Mouse (Mus musculus): ENCODE results near the gene Pde10a. TPM values are rescaled to one million over a fixed set of nuclear protein-coding genes. Genes with fewer than 3 reads are reported as not detected.
A peak's percentile ranks its signal among the peaks of the same experiment; 100 is the strongest.

The Pde10a gene
- total and polyA plus RNA-seq, 2 experiments = 0.28 to 0.56 TPM

- 84% methylated on average over 6 of the region's 6 CpGs for WGBS
- H3K9ac ChIP-seq (ENCODE audit: low read depth, low read length) = no peak within 1 kb of the TSS
- TF ChIP-seq POLR2A (IDR thresholded peaks at IDR 0.05; ENCODE audit: extremely low read depth, insufficient read depth, low read length) (no peak), CTCF (IDR thresholded peaks at IDR 0.05; ENCODE audit: low read depth, low read length) (no peak)
- no peak within 1 kb of the TSS for H3K4me3 ChIP-seq (ENCODE audit: insufficient read depth, low read depth, low read length)
- no peaks in the 10 kb centered on the region for H3K4me1 ChIP-seq (ENCODE audit: control insufficient read depth, insufficient read depth, low read length)
- no peak for DNase-seq (ENCODE audit: extremely low read depth, low read depth, low spot score)
- H3K36me3 ChIP-seq (ENCODE audit: control insufficient read depth, insufficient read depth, low read length) = no peaks in the 10 kb centered on the region
- no peak within 1 kb of the TSS for H3K27ac ChIP-seq (replicated peaks; ENCODE audit: insufficient read depth, low read depth, low read length)
- no peaks in the 10 kb centered on the region for H3K27me3 ChIP-seq (ENCODE audit: control insufficient read depth, insufficient read depth, low read length)
- H3K79me2 ChIP-seq (ENCODE audit: control insufficient read depth, insufficient read depth, low read length) = no peaks in the 10 kb centered on the region
These were observed 41.7 kb downstream of the Pde10a start, which contains the start of gene Gm17087 for GRCm38 (mm10) chr17:8566850-8567249. Gene Gm17087, minus strand, starts transcription at chr17:8566950.

- TF ChIP-seq CTCF (IDR thresholded peaks at IDR 0.05; ENCODE audit: low read depth, low read length) (no peak), POLR2A (IDR thresholded peaks at IDR 0.05; ENCODE audit: extremely low read depth, insufficient read depth, low read length) (no peak)
These were observed 48.5 kb downstream of the Pde10a start for GRCm38 (mm10) chr17:8573542-8574260.

GRCm38 (mm10) chr17:8580360-8580759 lies 55.2 kb downstream of the Pde10a start:
- Histone ChIP-seq H3K4me3 (ENCODE audit: insufficient read depth, low read depth, low read length) (no peak overlapping the region), H3K4me1 (ENCODE audit: control insufficient read depth, insufficient read depth, low read length) (no peaks in the 10 kb centered on the region), H3K27me3 (ENCODE audit: control insufficient read depth, insufficient read depth, low read length) (no peaks in the 10 kb centered on the region), H3K9ac (ENCODE audit: low read depth, low read length) (no peak overlapping the region), H3K79me2 (ENCODE audit: control insufficient read depth, insufficient read depth, low read length) (no peaks in the 10 kb centered on the region), H3K27ac (replicated peaks; ENCODE audit: insufficient read depth, low read depth, low read length) (no peak overlapping the region), H3K36me3 (ENCODE audit: control insufficient read depth, insufficient read depth, low read length) (no peaks in the 10 kb centered on the region)
- DNase-seq (ENCODE audit: extremely low read depth, low read depth, low spot score) = peak; percentile 3
- 64% methylated on average over 3 of the region's 3 CpGs for WGBS
- TF ChIP-seq CTCF (IDR thresholded peaks at IDR 0.05; ENCODE audit: low read depth, low read length) (no peak), POLR2A (IDR thresholded peaks at IDR 0.05; ENCODE audit: extremely low read depth, insufficient read depth, low read length) (no peak)

More at GRCm38 (mm10) chr17:8573542-8574260, 48.5 kb downstream of the Pde10a start:
- Histone ChIP-seq H3K4me1 (ENCODE audit: control insufficient read depth, insufficient read depth, low read length) (no peaks in the 10 kb centered on the region), H3K4me3 (ENCODE audit: insufficient read depth, low read depth, low read length) (no peak overlapping the region), H3K79me2 (ENCODE audit: control insufficient read depth, insufficient read depth, low read length) (no peaks in the 10 kb centered on the region), H3K27me3 (ENCODE audit: control insufficient read depth, insufficient read depth, low read length) (no peaks in the 10 kb centered on the region), H3K9ac (ENCODE audit: low read depth, low read length) (no peak overlapping the region), H3K27ac (replicated peaks; ENCODE audit: insufficient read depth, low read depth, low read length) (no peak overlapping the region), H3K36me3 (ENCODE audit: control insufficient read depth, insufficient read depth, low read length) (no peaks in the 10 kb centered on the region)
- 66% methylated on average over 8 of the region's 8 CpGs for WGBS
- no peak for DNase-seq (ENCODE audit: extremely low read depth, low read depth, low spot score)

GRCm38 (mm10) chr17:8581579-8581978 lies 56.4 kb downstream of the Pde10a start:
- Histone ChIP-seq H3K79me2 (ENCODE audit: control insufficient read depth, insufficient read depth, low read length) (no peaks in the 10 kb centered on the region), H3K4me3 (ENCODE audit: insufficient read depth, low read depth, low read length) (no peak overlapping the region), H3K27ac (replicated peaks; ENCODE audit: insufficient read depth, low read depth, low read length) (no peak overlapping the region), H3K4me1 (ENCODE audit: control insufficient read depth, insufficient read depth, low read length) (no peaks in the 10 kb centered on the region), H3K27me3 (ENCODE audit: control insufficient read depth, insufficient read depth, low read length) (no peaks in the 10 kb centered on the region), H3K36me3 (ENCODE audit: control insufficient read depth, insufficient read depth, low read length) (no peaks in the 10 kb centered on the region), H3K9ac (ENCODE audit: low read depth, low read length) (no peak overlapping the region)
- DNase-seq (ENCODE audit: extremely low read depth, low read depth, low spot score) = no peak
- 81% methylated on average over 8 of the region's 8 CpGs for WGBS
- no peak for TF ChIP-seq CTCF (IDR thresholded peaks at IDR 0.05; ENCODE audit: low read depth, low read length)
- TF ChIP-seq POLR2A (IDR thresholded peaks at IDR 0.05; ENCODE audit: extremely low read depth, insufficient read depth, low read length) = no peak

- Histone ChIP-seq H3K4me1 (ENCODE audit: control insufficient read depth, insufficient read depth, low read length) (no peaks in the 10 kb centered on the region), H3K79me2 (ENCODE audit: control insufficient read depth, insufficient read depth, low read length) (no peaks in the 10 kb centered on the region), H3K27me3 (ENCODE audit: control insufficient read depth, insufficient read depth, low read length) (no peaks in the 10 kb centered on the region), H3K9ac (ENCODE audit: low read depth, low read length) (no peak overlapping the region), H3K27ac (replicated peaks; ENCODE audit: insufficient read depth, low read depth, low read length) (no peak overlapping the region), H3K36me3 (ENCODE audit: control insufficient read depth, insufficient read depth, low read length) (no peaks in the 10 kb centered on the region), H3K4me3 (ENCODE audit: insufficient read depth, low read depth, low read length) (no peak overlapping the region)
- TF ChIP-seq POLR2A (IDR thresholded peaks at IDR 0.05; ENCODE audit: extremely low read depth, insufficient read depth, low read length) = no peak
- TF ChIP-seq CTCF (IDR thresholded peaks at IDR 0.05; ENCODE audit: low read depth, low read length) = peak; percentile 91
- 14% methylated on average over 22 of the region's 22 CpGs for WGBS
- peak; percentile 14 for DNase-seq (ENCODE audit: extremely low read depth, low read depth, low spot score)
These were observed 67.5 kb downstream of the Pde10a start for GRCm38 (mm10) chr17:8592427-8593277.
